Mouse (Mus musculus) frontal cortex, postnatal 36 days (tissue): ENCODE measurements around the gene Padi2.

ENCODE experiments used
- DNase-seq, 2 experiments: peaks; one replicate each; pipeline ENCODE4 v3.0.0; 2022; ENCODE audit warnings: low spot score in 2 of 2

Gene Padi2

DNA sequence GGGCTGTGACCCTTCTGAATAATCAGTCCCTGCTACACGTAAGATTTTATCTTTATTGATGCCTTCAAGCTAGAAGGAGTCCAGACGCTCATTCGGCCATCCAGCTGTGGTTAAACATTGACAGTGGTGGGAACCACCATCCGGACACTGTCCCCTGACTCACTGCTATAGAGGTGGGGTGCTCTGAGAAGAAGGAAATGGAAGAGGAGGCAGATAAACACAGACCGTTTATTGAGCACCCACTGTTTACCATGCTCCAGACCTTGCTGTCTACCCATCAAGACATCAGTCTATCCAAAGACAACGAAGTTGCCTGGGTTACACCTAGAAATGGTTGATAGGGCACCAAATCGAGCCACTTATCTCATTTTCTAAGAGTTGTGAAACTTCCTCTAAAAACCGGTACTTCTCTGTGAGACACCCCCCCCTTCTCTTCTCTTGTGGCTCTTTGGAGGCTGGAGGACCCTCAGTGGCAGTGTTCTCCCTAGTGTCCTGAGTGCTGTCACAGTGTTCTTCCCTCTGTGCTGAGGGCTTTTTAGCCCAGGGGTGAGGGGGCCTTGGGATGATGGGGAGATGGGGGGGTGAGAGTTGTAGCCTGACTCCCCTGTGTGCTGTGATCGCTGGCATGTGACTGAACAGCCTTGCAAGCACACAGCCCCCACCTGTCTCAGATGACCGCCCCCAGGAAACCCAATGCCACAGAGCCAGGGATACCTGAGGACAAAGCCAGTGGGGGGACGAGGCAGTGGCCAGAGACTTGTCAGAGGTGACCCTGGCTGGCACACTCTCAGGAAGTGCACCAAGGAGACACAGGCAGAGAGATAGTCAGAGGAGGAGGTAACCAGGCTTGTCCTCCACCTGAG lies 14.1 kb downstream of the Padi2 start:
- DNase-seq, result no peak

DNA sequence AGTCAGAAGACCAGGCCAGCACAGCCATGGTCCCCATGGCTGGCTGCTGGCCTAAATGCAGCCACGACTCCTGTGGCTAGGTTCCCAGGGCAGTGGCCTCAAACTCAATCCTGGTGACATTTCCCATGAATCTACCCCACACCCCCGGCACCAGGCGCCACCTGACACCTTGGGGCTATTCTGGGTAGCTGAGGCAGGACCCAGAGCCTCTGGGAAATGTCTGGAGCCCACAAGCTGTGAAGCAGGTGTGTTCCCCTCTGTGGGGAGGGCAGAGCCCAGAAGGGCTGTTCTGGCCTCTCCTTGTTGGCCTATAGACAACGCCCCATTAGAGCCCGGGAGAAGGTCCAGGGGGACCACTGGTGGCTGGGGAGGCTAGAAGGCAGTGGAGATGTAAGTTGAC lies 16.4 kb downstream of the Padi2 start:
- no peak for DNase-seq

DNA sequence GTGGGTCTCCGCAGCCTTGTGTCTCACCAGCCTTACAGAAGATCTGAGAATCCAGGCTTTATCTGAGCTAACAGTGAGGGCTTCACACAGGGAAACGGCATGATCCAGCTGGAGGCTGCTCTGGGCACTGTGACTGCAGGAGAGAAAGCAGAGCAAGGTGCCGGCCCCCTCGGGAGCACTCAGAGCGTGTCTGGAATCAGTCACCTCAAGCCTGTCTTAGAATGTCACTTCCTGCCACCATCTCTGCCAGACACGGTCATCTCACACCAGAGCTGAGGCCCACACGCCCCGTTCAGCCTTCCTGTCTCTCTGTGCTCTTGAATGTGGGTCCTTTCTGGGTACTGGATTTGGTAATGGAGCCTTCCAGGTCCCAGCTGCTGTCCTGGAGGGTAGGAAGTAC lies 19.5 kb downstream of the Padi2 start:
- DNase-seq, result no peak

DNA sequence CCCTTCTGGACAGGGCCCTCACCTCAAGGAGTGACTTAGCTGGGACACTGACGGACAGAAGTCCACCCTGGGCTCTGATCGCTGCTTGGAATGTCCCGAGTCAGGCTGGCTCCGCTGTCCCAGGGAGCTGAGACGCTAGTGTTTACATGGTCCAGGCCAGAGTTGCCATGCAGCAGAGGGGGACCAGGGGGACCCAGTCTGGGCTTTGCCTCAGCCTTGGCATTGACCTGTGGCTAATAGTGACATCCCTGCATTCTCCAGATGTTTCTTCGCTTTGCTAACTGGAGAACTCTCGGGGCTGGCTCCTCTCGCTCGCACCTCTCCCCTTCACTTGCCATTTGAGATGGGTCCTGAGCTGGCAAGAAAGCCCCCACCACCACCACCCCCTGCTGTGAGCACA lies 22.2 kb downstream of the Padi2 start:
- no peak for DNase-seq

DNA sequence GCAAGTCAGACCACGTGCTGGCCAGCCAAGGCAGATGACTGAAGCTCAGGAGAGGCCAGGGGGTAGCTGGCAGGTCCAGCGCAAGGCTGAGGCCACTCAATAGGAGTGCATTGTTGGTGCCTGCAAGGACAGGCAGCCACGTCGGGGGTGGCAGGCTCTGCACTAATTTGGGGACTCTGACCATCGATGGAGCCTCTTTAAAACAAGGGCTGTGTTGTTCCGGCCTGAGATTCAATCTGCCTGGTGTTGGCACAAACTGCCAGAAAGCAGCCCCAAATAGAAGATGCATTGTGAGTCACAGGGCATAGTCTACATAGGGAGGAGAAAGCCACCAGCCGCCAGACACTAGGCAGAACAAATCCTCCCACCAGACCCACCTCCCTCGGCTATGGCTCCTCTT lies 23.6 kb downstream of the Padi2 start:
- peak; percentile 55 to 69 for DNase-seq

DNA sequence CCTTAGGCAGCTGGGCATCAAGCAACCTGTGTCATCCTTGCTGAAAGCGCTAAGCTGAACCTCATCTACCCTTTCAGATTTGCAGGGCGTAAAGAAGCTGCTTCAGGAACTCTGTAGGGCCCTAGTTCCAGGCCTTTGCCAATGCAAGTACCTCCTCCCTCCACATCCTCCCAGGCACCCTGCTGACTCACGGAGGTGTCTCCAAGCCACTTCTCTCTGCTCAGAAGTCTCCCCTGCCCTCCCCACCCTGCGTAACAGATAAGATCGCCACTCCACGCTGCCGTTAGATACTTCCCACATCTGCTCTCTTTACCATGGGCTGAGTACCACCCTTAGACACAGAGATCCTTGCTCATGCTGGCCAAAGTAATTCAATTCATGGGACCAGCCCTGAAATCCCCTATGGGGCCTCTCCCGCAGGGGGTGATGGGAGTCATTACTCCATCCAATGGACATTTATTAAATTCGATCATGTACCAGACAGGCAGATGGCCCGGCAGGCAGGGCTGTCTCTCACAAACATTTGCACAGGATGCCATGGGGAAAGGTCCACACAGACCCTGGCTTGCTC lies 24.8 kb downstream of the Padi2 start:
- no peak for DNase-seq

DNA sequence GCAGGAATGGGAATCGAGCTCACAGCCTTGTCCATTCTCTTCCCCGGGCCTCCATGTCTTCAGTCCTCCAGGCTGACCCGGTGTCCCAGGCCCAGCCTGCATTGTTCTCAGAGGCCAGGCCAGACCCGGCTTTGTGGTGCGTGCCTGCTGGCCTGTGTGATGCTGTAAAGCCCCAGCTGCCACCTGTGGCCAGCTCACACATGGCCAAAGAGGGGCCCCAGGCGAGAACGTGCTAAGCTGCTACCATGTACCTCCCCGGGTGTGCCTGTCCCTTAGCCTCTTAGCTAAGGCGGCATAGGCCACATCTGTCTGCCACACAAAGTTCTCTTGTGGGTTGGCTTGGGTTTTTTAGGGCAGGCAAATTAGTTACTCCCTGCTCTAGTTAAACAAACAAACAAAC lies 29.5 kb downstream of the Padi2 start:
- no peak for DNase-seq

DNA sequence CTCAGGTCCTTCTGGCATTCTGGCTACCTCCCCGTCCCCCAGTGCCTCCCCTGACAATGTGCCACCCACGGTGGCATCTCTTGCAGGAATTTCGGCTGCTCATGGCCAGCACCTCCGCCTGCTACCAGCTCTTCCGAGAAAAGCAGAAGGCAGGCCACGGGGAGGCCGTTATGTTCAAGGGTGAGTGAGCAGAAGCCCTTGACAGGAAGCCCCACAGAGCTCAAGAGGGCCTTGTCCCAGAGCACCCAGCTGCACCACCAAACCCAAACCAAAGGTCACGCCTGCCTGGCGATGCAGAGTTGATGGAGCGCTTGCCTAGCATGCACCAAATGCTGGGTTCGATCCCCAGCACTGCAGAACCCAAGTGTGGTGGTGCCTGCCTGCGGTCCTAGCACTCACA lies 38.2 kb downstream of the Padi2 start:
- no peak for DNase-seq

DNA sequence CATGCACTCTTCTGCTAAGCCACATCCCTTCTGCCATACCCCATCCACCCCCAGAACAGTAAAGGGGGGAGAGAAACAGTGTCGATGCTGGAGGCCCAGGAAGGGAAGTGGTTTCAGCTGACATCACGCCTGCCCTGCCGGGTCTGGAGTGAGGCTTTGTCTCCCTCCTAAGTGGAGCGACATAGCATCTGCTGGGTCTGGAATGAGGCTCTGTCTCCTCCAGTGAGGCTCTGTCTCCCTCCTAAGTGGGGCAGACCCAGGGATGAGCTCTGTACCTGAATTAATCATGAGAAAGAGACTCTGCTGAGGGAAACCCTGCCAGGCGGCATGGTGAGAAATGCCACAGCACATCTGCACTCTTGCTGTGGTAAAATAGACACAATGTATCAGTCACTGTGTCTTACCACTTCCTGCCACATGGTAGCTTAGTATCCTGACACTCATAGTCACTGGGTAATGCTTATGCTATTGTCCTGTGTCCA lies 38.9 kb downstream of the Padi2 start:
- DNase-seq, result no peak

DNA sequence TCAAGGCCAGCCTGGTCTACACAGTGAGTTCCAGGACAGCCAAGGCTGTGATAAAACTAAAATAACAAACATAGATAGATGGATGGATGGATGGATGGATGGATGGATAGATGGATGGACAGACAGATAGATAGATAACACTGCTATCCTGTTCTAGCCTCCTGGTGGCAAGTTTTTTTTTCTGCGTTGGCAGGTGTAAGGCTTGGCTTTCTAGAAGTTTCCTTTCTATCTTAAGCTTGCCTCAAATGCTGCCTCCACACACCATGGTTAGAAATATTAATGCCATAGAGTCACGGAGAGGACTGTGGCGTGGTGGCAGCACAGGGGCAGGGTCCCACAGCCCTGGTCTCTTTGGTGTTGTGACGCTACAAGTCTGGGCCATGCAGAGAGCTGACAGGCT lies 39.4 kb downstream of the Padi2 start:
- no peak for DNase-seq

DNA sequence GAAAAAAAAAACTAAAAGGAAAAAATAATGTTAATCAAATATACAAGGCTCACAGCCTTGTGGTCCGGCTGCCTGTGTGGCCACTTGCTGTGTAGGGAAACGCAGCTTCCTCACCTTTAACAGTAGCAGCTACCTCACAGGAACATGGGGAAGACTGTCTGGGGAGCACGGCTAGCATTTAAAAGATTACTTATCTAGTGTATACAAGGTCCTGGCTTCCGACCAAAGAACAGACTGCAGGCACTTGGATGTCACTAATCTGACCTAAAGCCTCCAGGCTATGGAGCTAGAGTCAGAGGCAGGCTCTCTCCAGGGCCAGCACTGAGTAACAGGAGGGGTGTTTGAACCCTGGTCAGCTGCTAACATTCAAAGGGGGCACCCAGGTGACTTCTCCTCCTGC lies 39.9 kb downstream of the Padi2 start:
- DNase-seq, result no peak

DNA sequence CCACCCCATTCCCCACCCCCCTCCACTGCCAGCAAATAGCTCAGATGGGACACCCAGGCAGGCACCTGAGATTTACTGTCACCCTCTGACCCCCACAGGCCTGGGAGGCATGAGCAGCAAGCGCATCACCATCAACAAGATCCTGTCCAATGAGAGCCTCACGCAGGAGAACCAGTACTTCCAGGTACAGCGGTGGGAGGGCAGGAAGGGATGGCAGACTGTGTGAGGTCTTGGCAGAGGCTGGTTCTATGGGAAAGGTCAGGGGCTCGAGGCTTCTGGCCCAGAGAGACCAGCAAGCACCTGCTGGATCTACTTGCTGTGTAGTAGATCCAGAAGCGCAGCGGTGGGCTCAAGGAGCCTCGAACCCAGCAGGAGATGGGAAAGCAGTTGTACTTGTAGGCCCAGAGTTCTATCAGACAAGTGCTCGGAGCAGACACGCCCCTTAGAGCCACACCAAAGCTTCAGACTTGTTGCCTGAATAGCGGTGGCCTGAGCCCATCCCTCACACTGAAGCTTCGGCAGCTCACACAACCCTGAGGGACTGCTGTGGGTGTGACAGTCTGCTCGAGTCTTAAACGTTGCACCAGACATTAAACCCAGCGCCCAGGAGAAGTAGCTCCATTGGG lies 40.5 kb downstream of the Padi2 start:
- DNase-seq, result no peak

DNA sequence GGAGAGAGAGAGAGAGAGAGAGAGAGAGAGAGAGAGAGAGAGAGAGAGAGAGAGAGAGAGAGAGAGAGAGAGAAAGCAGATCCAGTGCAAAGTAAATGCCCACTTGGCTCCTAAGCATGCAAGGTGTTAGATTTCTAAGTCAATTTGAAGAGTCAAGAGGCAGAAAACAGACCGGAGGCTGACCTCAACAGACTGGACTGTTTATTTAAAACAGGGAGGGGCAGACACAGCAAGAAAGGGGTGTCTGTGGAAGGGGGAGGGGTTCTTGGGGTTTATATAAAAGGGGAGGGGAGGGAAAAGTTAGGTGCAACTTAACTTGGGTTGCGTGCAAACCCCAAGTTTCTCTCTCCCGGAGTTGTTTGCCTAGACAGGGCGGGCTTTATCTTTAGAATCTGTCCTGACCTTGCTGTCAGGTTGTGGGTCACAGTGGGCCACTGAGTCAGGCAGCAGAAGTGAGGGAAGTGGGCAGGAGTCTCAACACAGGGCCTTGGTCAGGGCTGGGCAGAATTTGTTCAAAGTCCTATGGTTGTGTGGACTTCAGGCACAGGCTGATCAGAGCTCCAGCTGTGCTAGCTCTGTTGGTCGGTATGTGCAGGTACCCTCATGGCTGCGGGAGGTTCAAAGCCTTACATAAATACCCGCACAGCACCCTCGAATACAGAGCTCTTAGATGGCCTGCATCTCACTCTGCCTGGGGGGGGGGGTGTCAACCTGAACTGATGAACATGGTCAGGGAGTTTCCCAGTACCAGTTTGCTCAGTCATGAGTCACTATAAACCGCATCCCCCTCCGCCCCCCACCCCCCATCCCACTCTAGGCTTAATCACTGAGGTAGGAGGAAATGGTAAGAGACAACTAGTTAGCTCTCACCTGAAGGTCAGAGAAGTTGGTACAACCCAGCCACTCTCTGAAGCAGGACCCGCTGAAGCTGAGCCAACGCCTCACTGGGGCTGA lies 41.6 kb downstream of the Padi2 start:
- no peak for DNase-seq

DNA sequence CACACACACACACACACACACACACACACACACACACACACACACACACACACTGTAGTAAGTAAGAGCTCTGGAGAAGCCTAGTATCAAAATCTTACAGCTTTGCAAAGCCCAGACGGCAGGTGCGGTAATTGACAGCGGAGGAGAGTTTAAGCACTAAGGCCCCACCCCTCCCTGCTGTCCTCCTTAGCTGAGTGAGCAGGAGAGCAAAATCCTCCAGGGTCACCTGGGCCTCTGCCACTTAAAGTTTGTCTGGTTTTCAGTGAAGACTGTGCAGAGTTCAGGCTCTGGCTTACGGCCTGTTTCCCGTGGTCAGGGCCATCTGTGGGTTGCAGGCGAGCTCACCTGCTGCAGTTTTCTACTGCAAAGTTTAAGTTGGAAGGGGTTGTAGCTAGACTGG lies 42.3 kb downstream of the Padi2 start:
- no peak for DNase-seq

DNA sequence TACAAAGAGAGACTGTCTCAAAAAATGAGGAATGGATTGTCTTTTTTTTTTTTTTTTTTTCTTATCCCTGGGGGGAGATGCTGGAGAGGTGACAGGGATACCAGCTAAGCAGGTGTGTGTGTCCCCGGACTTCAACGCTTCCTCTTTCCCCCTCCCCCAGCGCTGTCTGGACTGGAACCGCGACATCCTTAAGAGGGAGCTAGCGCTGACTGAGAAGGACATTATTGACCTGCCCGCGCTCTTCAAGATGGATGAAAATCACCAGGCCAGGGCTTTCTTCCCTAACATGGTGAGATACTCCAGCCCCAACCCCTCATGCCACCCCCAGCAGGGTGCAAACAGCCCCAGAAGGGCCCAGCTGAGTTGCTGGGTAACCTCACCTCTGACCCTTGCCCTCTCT lies 42.9 kb downstream of the Padi2 start:
- DNase-seq, result no peak

DNA sequence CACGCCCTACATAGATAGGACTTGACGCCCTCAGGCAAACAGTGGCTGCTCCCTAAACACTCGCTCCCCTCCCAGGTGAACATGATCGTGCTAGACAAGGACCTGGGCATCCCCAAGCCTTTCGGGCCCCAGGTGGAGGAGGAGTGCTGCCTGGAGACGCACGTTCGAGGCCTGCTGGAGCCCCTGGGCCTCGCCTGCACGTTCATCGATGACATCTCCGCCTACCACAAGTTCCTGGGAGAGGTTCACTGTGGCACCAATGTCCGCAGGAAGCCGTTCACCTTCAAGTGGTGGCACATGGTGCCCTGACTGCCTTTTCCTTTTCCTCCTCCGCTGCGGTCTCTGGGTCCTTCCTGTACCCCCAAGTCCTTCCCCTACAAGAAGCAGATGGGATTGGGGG lies 43.5 kb downstream of the Padi2 start:
- no peak for DNase-seq

DNA sequence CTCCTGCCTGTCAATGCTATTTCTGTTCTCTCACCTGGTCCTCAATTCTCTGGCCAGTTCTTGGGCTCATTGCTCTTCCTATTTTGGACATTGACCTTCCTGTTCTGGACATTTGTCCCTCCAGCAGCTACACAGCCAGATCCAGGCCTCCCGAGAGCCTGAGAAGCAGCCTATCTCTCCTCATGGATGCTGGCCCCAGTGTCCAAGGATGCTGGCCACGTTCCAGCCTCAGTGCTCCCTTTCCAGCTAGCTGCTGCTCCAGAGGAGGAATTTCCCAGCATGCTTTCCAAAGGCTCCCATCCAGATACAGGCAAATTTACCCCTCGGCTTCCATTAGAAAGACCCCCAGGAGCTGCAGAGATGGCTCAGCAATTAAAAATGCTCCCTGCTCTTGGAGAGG lies 44.4 kb downstream of the Padi2 start:
- DNase-seq, result no peak

DNA sequence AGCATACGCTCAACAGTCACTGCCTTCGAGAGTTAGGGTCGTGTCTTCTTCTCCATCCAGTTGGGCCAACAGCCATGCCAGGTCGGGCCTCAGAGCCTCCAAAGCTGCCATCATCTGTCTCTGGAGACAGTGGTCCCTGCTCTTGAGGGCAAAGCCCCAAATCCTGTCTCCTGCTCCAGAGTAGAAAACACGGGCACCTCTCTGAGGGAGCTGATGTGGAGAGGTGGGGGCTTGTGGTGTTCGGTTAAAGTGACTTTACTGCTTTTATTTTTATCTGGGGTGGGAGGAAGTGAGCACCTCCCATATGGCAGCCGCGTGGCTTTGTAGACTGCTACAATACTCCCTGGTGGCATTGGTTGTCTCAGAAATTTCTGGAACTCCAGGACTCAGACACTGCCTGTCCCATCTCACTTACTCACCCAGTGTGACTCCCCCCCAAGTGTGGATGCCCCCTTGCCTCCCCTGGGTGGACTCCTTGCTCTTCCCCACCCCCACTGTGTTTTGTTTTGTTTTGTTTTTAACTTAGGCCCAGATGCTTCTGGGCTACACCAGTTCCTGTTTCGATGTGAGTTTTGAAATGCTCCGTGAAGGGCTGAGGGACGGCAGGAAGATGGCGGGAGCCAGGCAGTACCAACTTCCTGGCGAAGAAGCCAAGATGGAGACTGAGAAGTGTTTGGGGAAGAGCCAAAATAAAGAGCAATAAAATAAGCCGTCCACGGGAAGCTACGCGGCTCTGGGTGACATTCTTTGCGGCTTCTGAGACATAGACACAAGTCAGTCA lies 45.9 kb downstream of the Padi2 start:
- DNase-seq, result no peak

DNA sequence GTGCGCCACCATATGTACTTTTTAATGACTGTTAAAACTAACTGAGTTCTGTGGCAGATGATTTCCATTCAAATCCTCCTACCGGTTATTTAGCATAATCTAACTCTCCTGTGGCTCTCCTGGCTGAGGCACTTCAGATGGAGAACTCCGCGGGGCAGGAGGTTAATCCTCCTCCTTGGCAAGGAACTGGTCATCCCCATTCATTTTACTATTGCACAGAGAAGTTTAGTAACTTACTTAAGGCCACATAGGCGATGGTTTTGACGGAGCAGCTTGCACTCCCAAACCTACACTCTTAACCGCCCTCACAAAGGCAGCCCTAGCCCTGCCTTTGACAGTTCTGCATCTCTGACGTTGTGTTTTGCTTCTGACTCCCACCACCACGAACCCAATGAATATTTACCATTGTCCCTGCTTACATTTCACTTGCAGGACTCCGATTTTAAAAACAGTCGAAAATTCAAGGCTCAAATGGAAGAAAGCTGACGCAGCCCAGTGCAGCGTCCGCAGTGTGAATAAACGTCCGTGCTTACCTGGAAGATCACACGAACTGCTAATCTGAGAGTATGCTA lies 51.1 kb downstream of the Padi2 start:
- peak in 1 of 2 experiments; percentile 50 for DNase-seq

DNA sequence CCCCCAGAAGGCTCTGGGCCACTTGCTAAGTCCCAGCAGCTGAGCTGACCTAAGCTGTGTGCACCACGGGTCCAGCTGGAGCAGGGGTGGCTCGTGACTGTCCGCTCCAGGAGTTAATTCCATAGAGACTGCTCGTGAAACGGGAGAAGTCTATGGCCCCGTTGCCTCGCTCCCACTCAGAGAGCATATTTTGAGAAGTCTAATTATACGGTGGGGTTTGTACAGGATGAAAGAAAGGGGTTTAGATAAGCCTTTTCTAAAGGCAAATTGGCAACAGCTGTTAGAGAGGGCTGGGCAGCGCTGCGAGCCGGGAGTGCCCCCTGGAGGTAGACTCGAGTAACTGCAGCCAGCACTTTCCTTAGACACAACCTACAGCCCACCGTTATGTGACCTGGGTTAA lies 51.6 kb downstream of the Padi2 start:
- DNase-seq, result peak; percentile 82 to 86

DNA sequence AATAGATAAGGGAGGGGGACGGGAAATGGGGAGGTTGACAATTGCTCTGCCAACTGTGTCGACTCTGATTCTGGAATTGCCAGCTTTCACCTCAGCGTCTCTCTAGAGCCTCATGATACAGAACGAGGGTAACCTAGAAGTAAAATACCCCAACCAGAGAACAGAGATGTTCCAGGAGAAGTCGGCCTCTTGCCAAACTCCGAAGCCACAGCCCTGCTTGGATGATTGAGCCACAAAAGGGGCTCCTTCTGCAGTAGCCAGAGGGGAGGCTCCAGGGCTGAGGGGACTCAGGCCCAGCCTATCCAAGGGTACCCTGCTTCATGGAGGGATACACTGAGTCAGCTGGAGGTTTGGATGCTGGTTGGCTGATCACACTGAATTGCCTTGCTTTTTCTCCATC lies 52.2 kb downstream of the Padi2 start:
- no peak for DNase-seq
